Mouse (Mus musculus) heart, adult 2 months (tissue): Measurements from ENCODE around the gene Zdhhc7.
A peak's percentile ranks its signal among the peaks of the same experiment; 100 is the strongest.

ENCODE experiments used
- CTCF ChIP-seq: fragments of 200-600 bp; IDR thresholded peaks from 2 replicates; pipeline ENCODE4 v1.8.1; 2022; ENCODE audit warnings: antibody characterized with exemption, mild to moderate bottlenecking, moderate library complexity
- POLR2A ChIP-seq: fragments of 200-500 bp; IDR thresholded peaks from 2 replicates; pipeline ENCODE4 v1.6.1; 2011; ENCODE audit warnings: mild to moderate bottlenecking, low read depth, low read length, control low read depth; ENCODE audit not compliant: insufficient read depth

DNA sequence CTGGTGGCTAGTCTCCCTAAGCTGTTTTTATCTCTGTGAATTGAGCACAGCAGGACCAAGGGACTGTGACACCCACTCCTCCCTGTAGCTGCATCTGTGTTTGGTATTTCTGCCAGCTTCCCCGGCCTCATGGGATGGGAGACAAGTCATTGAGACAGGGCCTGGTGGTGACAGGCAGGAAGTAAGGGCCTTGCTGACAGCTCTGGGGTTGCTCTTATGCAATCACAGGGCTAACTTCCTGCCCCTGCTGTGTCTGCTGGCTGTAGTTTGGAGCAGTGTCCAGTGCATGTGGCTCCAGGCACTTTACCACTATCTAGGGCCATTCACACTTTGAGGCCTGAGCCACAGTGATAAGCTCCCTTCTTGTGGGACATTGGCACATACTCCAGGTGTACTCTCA is 60.4 kb downstream of the Zdhhc7 start:
- TF ChIP-seq CTCF (0 out of 2 replicates have a peak, but pooled peaks have one; percentile 3), POLR2A (peak; percentile 35; the same call in 1 of the 2 replicates)
